Mouse (Mus musculus): ENCODE measurements around the gene Nfkb1.

GRCm38 (mm10) chr3:135719179-135719532 lies 27.8 kb upstream of the Nfkb1 start:
- TF ChIP-seq CTCF (IDR thresholded peaks at IDR 0.05; ENCODE audit: low read depth) = no peak
- TF ChIP-seq EP300 (IDR thresholded peaks at IDR 0.05; ENCODE audit: low read depth) = peak; percentile 71
